Mouse (Mus musculus): ENCODE measurements around the gene Fto.

GRCm38 (mm10) chr8:91706533-91706932, 393.2 kb downstream of the Fto start:
- no peak for TF ChIP-seq POLR2A (IDR thresholded peaks at IDR 0.05; ENCODE audit: low read depth, low read length)
- TF ChIP-seq CTCF (conservative IDR thresholded peaks at IDR 0.05; ENCODE audit: insufficient read depth, insufficient read length, low read depth, low read length), result no peak
